Mouse (Mus musculus): ENCODE measurements around the gene Fez1. TPM values are rescaled to one million over a fixed set of nuclear protein-coding genes. Genes with fewer than 3 reads are reported as not detected.

The Fez1 gene
- polyA plus RNA-seq, 1 experiment from 2014 or later: not detected

DNA sequence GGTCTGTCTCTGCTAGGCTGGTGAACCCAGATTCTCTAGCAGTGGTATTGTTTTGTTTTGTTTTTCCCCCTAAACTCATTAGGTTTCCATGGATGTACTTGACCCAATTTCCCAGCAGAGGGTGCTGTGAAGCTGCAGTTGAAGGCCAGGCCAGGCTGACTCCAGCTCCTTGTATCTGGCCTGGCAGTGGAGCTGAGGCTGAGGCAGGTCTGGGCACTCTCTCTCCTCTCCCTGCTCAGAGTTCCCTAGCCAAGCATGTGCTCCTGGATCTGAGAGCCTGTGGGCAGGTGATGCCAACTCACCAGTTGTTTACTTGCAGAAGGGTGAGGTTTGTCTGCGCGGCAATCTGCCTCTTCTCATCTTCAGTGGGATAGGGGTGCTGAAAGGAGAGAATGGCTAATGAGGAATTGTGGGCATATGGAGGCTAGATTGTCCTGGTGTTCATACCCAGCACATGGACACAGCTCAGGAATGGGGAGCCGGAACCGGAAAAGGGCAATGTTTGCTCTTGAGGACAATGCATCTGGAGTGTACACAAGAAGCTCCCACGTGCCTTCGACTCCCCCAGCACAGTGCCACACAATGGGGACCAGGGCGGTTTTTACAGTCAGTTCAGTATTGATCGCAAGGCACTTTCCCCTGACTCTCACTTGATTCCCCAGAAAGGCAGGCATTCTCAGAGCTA is 73.5 kb downstream of the Fez1 start:
- 90% methylated on average over 8 of the region's 8 CpGs for WGBS (ENCODE audit: missing documents)
- H3K79me2 ChIP-seq (ENCODE audit: inconsistent target): no peaks in the 10 kb centered on the region
- no peak overlapping the region for H3K27ac ChIP-seq
- H3K4me3 ChIP-seq (ENCODE audit: inconsistent target): no peak overlapping the region
- no peaks in the 10 kb centered on the region for H3K36me3 ChIP-seq (ENCODE audit: inconsistent target)

DNA sequence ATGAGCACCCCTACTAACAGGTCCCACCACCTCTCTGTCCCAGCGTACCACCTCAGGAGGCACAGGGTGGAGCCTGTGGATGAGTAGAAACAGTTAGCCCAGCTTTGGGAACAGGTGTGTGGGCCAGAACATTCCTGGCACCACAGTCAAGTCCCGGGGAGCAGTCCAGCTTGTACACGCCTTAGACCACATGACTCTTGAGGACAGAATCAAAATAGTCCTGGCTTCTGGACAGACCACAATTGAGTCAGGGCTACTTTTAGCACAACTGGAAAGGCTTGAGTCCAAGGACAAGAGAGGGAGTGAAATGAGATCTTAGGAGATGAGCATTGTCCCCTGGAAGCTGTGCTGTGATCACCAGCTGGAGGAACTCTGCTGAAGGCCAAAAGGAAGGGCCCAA is 76.9 kb downstream of the Fez1 start:
- no peak overlapping the region for H3K27ac ChIP-seq
- H3K4me3 ChIP-seq (ENCODE audit: inconsistent target): no peak overlapping the region
- H3K79me2 ChIP-seq (ENCODE audit: inconsistent target): no peaks in the 10 kb centered on the region
- WGBS (ENCODE audit: missing documents): 86% methylated on average over 3 of the region's 3 CpGs
- H3K36me3 ChIP-seq (ENCODE audit: inconsistent target): no peaks in the 10 kb centered on the region

DNA sequence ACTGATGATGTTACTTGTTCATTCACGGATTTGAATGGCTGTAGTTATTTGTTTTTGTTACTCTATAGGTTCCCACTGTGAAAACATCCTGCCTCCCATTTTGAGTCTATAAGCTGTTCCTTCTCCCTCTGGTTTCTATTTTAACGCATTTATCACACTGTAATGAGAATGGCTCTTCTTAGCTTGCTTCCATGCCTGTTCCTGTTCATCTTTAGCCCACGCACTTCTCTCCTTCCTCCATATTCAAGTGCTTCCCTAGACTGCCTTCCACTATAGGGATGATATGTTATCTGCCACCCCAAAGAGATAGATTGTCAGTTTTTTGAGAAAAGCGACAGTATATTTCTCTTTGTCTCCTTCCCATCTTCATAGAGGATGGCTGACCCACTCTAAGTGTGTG is 78.8 kb downstream of the Fez1 start:
- Histone ChIP-seq H3K36me3 (ENCODE audit: inconsistent target) (no peaks in the 10 kb centered on the region), H3K27ac (no peak overlapping the region), H3K79me2 (ENCODE audit: inconsistent target) (no peaks in the 10 kb centered on the region), H3K4me3 (ENCODE audit: inconsistent target) (no peak overlapping the region)
- WGBS (ENCODE audit: missing documents): 90% methylated on average over 4 of the region's 4 CpGs

DNA sequence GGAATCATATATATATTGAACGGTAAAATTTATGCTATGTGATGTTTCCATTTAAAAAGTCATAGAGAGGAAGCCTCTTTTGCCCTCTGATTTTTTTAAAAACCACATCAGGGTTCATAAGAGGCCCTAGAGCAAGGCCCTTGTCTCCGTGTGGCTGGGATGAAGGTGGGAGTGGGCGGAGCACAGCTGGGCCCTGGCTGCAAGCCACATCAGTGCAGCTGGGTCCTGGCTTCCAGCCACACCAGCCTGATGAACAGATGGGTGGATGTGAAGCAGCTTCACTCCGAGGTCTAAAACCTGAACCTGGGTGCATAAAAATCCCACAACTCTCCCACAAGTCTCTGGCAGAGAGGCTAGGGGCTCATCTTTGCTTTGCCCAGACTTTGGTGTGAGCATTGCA is 83.8 kb downstream of the Fez1 start:
- WGBS (ENCODE audit: missing documents): 39% methylated on average over 4 of the region's 4 CpGs
- H3K27ac ChIP-seq: no peak overlapping the region
- H3K4me3 ChIP-seq (ENCODE audit: inconsistent target): no peak overlapping the region

DNA sequence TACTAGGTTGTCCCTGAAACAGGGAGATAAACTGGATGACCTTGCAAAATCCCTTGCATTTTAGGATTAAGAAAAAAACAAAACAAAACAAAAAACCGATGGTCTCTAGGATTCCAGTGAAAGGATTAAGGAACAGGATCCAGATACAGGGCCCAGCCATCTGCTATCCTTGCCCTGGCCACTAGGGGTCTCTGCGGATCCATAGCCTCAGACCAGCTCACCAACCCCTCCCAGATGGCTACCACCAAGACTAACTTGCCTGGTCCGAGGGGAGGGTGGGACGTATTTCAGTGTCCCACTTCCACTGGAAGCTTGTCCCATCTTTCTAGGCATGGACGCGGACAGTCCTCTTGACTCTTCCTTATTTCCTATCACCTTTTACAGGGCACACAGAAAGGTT is 94.7 kb downstream of the Fez1 start:
- Histone ChIP-seq H3K79me2 (ENCODE audit: inconsistent target) (no peaks in the 10 kb centered on the region), H3K36me3 (ENCODE audit: inconsistent target) (no peaks in the 10 kb centered on the region), H3K4me3 (ENCODE audit: inconsistent target) (no peak overlapping the region), H3K27ac (no peak overlapping the region)
- 3% methylated on average over 6 of the region's 6 CpGs for WGBS (ENCODE audit: missing documents)

More for the DNA sequence above, 83.8 kb downstream of the Fez1 start:
- Histone ChIP-seq H3K36me3 (ENCODE audit: inconsistent target) (no peaks in the 10 kb centered on the region), H3K79me2 (ENCODE audit: inconsistent target) (no peaks in the 10 kb centered on the region)

DNA sequence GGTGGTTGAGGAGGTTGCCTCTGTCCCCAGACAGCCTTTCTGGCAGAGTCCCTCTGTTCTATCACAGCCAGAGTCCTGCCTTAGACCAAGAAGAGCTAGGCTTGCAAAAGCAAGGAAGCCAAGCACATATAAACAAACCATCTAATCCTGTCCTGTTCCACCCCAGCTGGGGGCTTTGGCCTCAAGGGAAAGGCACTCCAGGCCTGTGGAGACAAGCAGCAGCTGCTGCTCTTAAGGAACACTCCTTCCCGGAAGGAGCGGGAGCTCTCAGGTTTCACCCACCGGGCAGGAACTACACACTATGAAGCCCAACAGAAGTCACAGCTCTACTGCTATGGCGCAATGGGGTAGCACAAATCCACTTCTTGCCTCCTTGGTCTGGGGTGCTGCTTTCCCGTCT is 95.3 kb downstream of the Fez1 start:
- Histone ChIP-seq H3K27ac (no peak overlapping the region), H3K36me3 (ENCODE audit: inconsistent target) (no peaks in the 10 kb centered on the region), H3K4me3 (ENCODE audit: inconsistent target) (no peak overlapping the region), H3K79me2 (ENCODE audit: inconsistent target) (no peaks in the 10 kb centered on the region)
- WGBS (ENCODE audit: missing documents): 77% methylated on average over 5 of the region's 5 CpGs

DNA sequence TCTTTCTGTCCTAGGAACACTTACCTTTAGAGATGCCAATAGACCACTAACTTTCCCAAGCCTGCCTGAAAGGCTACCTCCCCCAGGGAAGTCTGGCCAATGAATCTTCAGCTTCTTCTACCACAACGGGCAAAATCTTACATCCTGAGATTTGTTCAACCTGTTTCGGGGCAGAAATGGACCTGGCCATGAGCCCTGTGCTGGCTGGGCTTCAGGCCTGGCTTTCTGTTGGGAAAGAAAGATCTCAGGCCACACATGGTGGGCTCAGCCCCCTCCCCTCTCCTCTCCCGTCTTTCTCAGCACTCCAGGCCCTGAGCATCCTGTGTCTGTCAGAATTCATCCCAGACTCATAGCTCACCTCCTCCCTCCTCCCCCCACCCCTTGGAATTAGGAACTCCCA is 96.9 kb downstream of the Fez1 start:
- no peaks in the 10 kb centered on the region for H3K79me2 ChIP-seq (ENCODE audit: inconsistent target)
- 57% methylated on average over 3 of the region's 3 CpGs for WGBS (ENCODE audit: missing documents)
- no peak overlapping the region for H3K27ac ChIP-seq
- H3K4me3 ChIP-seq (ENCODE audit: inconsistent target): no peak overlapping the region
- H3K36me3 ChIP-seq (ENCODE audit: inconsistent target): no peaks in the 10 kb centered on the region

DNA sequence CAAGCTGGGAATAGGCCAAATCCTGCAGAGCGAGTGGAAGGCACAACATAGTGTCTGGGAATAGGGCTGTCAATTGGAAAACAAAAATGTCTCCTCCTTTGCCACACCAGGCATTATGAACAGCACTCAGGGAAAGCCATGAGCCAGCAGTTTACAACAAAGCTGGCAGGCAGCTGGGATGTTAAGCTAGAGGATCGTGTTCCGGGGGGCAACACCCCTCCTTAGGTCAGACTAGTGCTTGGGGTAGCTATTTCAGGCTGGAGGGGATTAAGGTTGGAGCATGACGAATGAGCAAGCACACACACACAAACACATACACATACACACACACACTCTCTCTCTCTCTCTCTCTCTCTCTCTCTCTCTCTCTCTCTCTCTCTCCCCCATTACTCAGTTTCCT is 97.8 kb downstream of the Fez1 start:
- Histone ChIP-seq H3K79me2 (ENCODE audit: inconsistent target) (no peaks in the 10 kb centered on the region), H3K27ac (no peak overlapping the region), H3K36me3 (ENCODE audit: inconsistent target) (no peaks in the 10 kb centered on the region), H3K4me3 (ENCODE audit: inconsistent target) (no peak overlapping the region)
- 75% methylated on average over 4 of the region's 4 CpGs for whole genome bisulfite sequencing (ENCODE audit: missing documents)

DNA sequence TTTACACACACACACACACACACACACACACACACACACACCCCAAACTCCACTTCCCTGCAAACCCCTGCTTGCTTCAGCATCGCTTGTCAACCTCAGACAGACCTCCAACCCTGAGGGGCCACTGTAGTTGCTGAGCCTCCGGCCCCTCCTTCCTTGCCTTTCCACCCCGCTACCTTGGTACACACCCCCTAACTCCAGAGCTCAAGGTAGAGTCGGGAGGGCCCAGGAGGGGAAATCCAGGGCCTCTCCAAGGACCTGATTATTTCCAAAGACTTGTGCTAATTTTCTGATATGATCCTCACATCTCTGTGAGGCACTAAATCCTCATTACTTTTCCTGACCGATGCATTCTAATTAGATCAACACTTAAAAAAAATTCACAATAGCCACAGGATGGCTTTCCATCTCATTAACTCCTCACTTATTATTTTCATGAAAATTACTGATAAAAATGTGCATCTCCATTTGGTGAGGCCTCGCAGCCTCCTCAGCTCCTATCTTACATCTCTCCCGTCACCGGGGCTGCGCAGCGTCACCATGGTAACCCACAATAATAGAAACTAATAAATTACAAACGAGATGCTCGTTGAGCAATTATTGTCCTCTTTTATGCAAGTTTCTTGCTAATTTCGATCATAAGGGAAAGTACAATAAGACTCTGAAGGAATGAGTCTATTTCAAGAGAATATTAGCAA is 100.2 kb downstream of the Fez1 start:
- H3K4me3 ChIP-seq (ENCODE audit: inconsistent target): no peak overlapping the region
- no peaks in the 10 kb centered on the region for H3K79me2 ChIP-seq (ENCODE audit: inconsistent target)
- no peak overlapping the region for H3K27ac ChIP-seq
- WGBS (ENCODE audit: missing documents): 81% methylated on average over 13 of the region's 13 CpGs
- no peaks in the 10 kb centered on the region for H3K36me3 ChIP-seq (ENCODE audit: inconsistent target)

DNA sequence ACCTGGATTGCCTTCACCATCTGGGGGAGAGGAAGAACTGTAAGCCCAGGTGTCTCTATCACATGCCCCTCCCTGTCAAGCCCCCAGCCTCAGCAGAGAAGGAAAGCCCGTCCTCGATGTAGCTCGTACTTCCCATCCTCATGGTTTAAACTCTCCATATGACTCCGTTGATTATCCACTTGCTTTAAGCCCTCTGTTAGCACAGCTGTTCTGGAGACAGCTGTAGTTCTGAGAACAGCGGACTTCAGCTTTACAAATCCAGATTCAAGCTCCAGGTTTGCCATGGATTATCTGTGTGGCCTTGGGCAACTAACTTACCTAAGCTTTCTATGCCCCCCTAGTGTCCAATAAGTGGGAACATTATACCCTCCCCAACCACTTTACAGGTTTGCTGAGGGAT is 102.1 kb downstream of the Fez1 start:
- WGBS (ENCODE audit: missing documents): 87% methylated on average over 5 of the region's 5 CpGs
- no peaks in the 10 kb centered on the region for H3K79me2 ChIP-seq (ENCODE audit: inconsistent target)
- H3K36me3 ChIP-seq (ENCODE audit: inconsistent target): no peaks in the 10 kb centered on the region
- no peak overlapping the region for H3K4me3 ChIP-seq (ENCODE audit: inconsistent target)
- H3K27ac ChIP-seq: no peak overlapping the region

Other genes starting within 250 kb of the Fez1 start
- not detected in 3 replicates for gene Gm17689, start 239.2 kb upstream of the Fez1 start, polyA plus RNA-seq (2018)
- gene A630095E13Rik, start 178.5 kb upstream of the Fez1 start, polyA plus RNA-seq (2018): not detected in 3 replicates
- not detected in 3 replicates for gene Acrv1, start 128.6 kb upstream of the Fez1 start, polyA plus RNA-seq (2018)
- 0.75 to 9.6 TPM (median 1.6 TPM) in 3 replicates for gene Chek1, start 94.8 kb upstream of the Fez1 start, polyA plus RNA-seq (2018)
- gene Stt3a, start 54.2 kb upstream of the Fez1 start, polyA plus RNA-seq (2018): 128 to 178 TPM (median 178 TPM) in 3 replicates
- gene Ei24, start 24.5 kb upstream of the Fez1 start, polyA plus RNA-seq (2018): 54.3 to 64.2 TPM (median 56.4 TPM) in 3 replicates